In genomic region chr17:68210313-68211254, GRCm38 (mm10) we compare ENCODE assay signal across 8 mouse cellular contexts.
DNase-seq lines count a peak whose midpoint lies in the region; ATAC-seq and TF ChIP-seq lines count a peak whose summit lies in the region.

No protein-coding gene starts in this region.

- H3K9me3 ChIP-seq in hindbrain, embryonic 13.5 days, result no peaks in the 10 kb centered on the region
- H3K9me3 ChIP-seq in limb, embryonic 11.5 days (ENCODE audit: control insufficient read depth, low read length), result no peaks in the 10 kb centered on the region
- H3K9me3 ChIP-seq in midbrain, embryonic 13.5 days, result peaks cover 2% of the 10 kb centered on the region; the same call in 1 of the 2 replicates

- peak; percentile 64 for DNase-seq in Muller cell, postnatal 12 days (ENCODE audit: inconsistent ontology term)
- peak; percentile 73 for DNase-seq in adrenal gland, postnatal 25 days
- DNase-seq in gastrocnemius, adult 2 months, result peak; percentile 51
- DNase-seq in limb, embryonic 11.5 days (ENCODE audit: low spot score), result peak; percentile 85
- no peak for DNase-seq in thymus, adult 2 months

- no peak overlapping the region for H3K27ac ChIP-seq in gastrocnemius, adult 2 months
- H3K27ac ChIP-seq in hindbrain, embryonic 13.5 days, result no peak overlapping the region
- no peak overlapping the region for H3K27ac ChIP-seq in limb, embryonic 11.5 days (replicated peaks; ENCODE audit: low read depth, low read length)
- no peak overlapping the region for H3K27ac ChIP-seq in midbrain, embryonic 13.5 days
- H3K27ac ChIP-seq in thymus, adult 2 months (ENCODE audit: control insufficient read depth, insufficient read depth, low read length), result no peak overlapping the region

- no peak for TF ChIP-seq POLR2A in thymus, adult 2 months (IDR thresholded peaks at IDR 0.05; ENCODE audit: control insufficient read depth, extremely low read depth, insufficient read depth, low read length, poor library complexity)

- intact Hi-C loops in gastrocnemius, adult 2 months (cut with DNase I), result no loop called here

- no peaks in the 10 kb centered on the region for H3K36me3 ChIP-seq in hindbrain, embryonic 13.5 days
- no peaks in the 10 kb centered on the region for H3K36me3 ChIP-seq in limb, embryonic 11.5 days (ENCODE audit: control insufficient read depth, insufficient read depth, low read length)
- no peaks in the 10 kb centered on the region for H3K36me3 ChIP-seq in midbrain, embryonic 13.5 days
- no peaks in the 10 kb centered on the region for H3K36me3 ChIP-seq in thymus, adult 2 months (ENCODE audit: control insufficient read depth, insufficient read depth, low read length)

- peak overlapping the region; percentile 52 for H3K4me3 ChIP-seq in gastrocnemius, adult 2 months
- H3K4me3 ChIP-seq in hindbrain, embryonic 13.5 days, result peak overlapping the region; percentile 1; the same call in 1 of the 2 replicates
- H3K4me3 ChIP-seq in limb, embryonic 11.5 days (ENCODE audit: low read depth, low read length), result no peak overlapping the region
- H3K4me3 ChIP-seq in midbrain, embryonic 13.5 days (replicated peaks), result no peak overlapping the region
- H3K4me3 ChIP-seq in thymus, adult 2 months (ENCODE audit: control insufficient read depth, insufficient read depth, low read length), result no peak overlapping the region

- no peak overlapping the region for H3K9ac ChIP-seq in hindbrain, embryonic 13.5 days
- H3K9ac ChIP-seq in limb, embryonic 11.5 days (ENCODE audit: low read length), result no peak overlapping the region
- no peak overlapping the region for H3K9ac ChIP-seq in midbrain, embryonic 13.5 days (replicated peaks)

- no peak for ATAC-seq in hindbrain, embryonic 13.5 days (ENCODE audit: low FRiP score)
- ATAC-seq in limb, embryonic 11.5 days (ENCODE audit: insufficient number of reproducible peaks, low FRiP score, low TSS enrichment, low read depth), result peak; percentile 87
- ATAC-seq in midbrain, embryonic 13.5 days, result peak; percentile 55; the same call in 1 of the 2 replicates
- ATAC-seq in cerebellum, adult (ENCODE audit: insufficient number of reproducible peaks, low FRiP score, low TSS enrichment), result no peak

- H3K4me1 ChIP-seq in hindbrain, embryonic 13.5 days (replicated peaks), result peaks cover 6% of the 10 kb centered on the region
- 0 out of 2 replicates have a peak, but pooled peaks cover 5% of the 10 kb centered on the region for H3K4me1 ChIP-seq in limb, embryonic 11.5 days (ENCODE audit: control insufficient read depth, insufficient read depth, low read length)
- H3K4me1 ChIP-seq in midbrain, embryonic 13.5 days (replicated peaks), result peaks cover 14% of the 10 kb centered on the region
- no peaks in the 10 kb centered on the region for H3K4me1 ChIP-seq in thymus, adult 2 months (replicated peaks; ENCODE audit: control insufficient read depth, insufficient read depth, low read length)

- no peaks in the 10 kb centered on the region for H3K27me3 ChIP-seq in hindbrain, embryonic 13.5 days
- H3K27me3 ChIP-seq in limb, embryonic 11.5 days (ENCODE audit: control insufficient read depth, insufficient read depth, low read length), result no peaks in the 10 kb centered on the region
- H3K27me3 ChIP-seq in midbrain, embryonic 13.5 days, result no peaks in the 10 kb centered on the region
- no peaks in the 10 kb centered on the region for H3K27me3 ChIP-seq in thymus, adult 2 months (ENCODE audit: control insufficient read depth, insufficient read depth, low read length)

- TF ChIP-seq CTCF in gastrocnemius, adult 2 months (IDR thresholded peaks at IDR 0.05), result no peak
- no peak for TF ChIP-seq CTCF in thymus, adult 2 months (IDR thresholded peaks at IDR 0.05; ENCODE audit: borderline replicate concordance, control insufficient read depth, extremely low read depth, insufficient read depth, low read length, poor library complexity)

- H3K4me2 ChIP-seq in hindbrain, embryonic 13.5 days, result peak overlapping the region; percentile 33
- peak overlapping the region; percentile 8; the same call in 1 of the 2 replicates for H3K4me2 ChIP-seq in limb, embryonic 11.5 days (ENCODE audit: low read depth, severe bottlenecking)
- peak overlapping the region; percentile 32 for H3K4me2 ChIP-seq in midbrain, embryonic 13.5 days (replicated peaks)

- 25% methylated on average over 14 of the region's 14 CpGs for WGBS in hindbrain, embryonic 13.5 days
- 10% methylated on average over 14 of the region's 14 CpGs for WGBS in limb, embryonic 11.5 days
- WGBS in midbrain, embryonic 13.5 days, result 24% methylated on average over 14 of the region's 14 CpGs
- WGBS in thymus, adult 2 months, result 15% methylated on average over 14 of the region's 14 CpGs

Comparison
In these comparisons a context has a peak if more than half of its experiments do, and no peak if none do; other contexts are left out.
1. H3K4me3 ChIP-seq: peak in gastrocnemius, adult 2 months (single experiment) and hindbrain, embryonic 13.5 days (single experiment); none in limb, embryonic 11.5 days (single experiment), midbrain, embryonic 13.5 days (single experiment) and thymus, adult 2 months (single experiment).
2. ATAC-seq: peak in limb, embryonic 11.5 days (single experiment) and midbrain, embryonic 13.5 days (single experiment); none in hindbrain, embryonic 13.5 days (single experiment) and cerebellum, adult (single experiment).
3. Peak in every context shown above with its lines, with median percentiles within 50 percentile points of each other: H3K4me2 ChIP-seq.